Mouse (Mus musculus): ENCODE results near the gene Ttc9.

Gene Ttc9

DNA sequence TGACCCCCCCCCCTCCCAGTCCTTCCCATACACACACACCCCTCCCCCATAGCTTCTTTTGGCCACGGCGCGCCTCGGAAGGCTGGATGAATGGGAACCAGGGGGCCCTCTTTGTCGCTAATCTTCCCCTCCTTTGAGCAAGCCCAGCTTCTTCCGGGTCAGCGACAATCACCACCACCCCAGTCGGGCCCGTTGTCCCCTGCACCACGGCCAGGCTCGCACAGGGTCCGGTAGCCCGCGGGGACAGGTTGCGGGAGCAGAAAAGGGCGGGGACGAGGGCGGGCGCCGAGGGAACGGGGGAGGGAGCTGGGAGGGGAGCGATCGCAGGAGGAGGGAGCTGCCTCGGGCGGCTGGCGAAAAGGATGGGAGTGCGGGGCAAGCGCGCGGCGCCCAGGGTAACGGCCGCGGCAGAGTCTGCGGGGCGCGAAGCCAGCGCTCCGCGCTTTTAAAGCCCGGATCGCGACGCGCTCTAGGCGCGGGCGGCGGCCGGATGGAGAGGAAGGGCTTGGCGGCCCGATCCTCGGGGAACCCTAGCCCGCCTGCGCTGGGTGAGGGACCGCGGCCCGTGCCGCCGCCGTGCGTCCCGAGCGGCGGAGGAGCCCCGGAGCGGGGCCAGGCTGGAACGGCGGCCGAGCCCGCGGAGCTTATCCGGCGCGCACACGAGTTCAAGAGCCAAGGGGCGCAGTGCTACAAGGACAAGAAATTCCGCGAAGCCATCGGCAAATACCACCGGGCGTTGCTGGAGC lies at the start of gene Ttc9:
Gene Ttc9 (plus strand): TSS at position 335 of the 746 bp plus-strand sequence.
- DNase-seq (ENCODE audit: low spot score in 2 of 2) = peak; percentile 35 to 67

DNA sequence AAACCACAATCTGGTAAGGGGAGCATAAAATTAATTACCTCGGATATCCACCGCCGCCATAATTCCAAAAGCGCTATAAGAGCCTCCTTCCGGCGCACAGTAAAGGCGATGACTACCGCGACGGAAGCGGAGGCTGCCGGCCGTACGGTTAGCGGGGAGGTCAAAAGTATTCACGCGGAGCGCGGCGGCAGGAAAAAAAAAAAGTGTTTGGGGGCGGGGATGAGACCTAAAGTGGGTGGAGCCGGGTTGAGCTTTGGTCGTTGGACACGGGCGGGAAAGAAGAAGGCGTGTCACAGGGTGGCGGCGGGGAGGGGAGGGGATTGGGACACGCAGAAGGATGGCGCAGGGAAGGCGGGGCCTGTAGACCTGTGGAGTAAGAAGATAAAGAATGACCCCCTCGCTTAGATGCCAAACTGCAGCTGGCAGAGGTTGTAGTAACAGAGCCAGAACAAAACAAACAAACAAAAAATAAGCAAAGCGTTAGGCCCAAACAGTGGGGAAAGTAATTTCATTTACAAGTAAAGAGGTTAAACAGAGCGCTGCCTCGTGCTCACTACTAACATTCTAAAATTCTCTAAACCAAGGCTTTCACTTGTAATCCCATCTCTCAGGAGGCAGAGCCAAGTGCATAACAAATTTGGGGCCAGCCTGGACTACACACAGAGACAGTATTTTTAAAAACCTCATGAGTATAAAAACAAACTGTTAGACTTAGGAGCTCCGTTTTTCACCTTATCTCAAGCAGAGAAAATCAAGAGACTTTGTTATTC lies 36.0 kb upstream of the Ttc9 start, which contains the start of gene Med6:
Gene Med6 (minus strand): TSS at position 107 of the 770 bp plus-strand sequence.
- DNase-seq (ENCODE audit: low spot score in 2 of 2) = peak; percentile 87 to 89

DNA sequence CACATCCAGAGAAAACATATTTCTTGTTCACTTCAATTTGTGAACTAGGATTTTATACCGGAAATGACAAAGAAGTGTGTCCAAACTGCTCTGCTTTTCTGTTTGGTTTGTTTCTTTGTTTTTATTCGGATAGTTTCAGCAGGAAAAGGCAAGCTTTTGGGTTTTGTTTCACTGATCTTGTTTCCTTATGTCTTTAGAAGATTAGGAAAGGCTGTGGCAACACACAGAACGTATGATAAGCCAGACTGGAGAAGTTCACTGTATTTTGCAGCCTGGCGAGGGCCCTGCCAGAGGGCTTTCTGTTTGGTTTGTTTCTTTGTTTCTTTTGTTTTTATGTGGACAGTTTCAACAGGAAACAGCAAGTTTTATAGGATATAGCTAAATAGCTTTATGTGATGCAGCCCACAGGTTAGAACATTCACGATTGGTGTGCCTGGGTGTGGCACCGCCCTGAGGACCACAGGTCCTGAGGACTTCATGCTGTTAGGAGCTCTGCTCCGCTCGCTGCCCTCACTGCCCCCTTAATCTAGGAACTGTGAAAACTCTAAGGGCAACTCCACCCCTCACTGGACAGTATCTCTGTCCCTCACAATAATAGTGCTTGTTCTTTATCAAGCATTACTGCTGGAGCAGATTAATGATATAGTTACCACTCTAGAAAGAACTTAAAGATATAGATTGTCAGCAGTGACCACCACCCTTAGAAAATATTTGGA lies 34.3 kb upstream of the Ttc9 start:
- DNase-seq (ENCODE audit: low spot score in 2 of 2) = no peak

DNA sequence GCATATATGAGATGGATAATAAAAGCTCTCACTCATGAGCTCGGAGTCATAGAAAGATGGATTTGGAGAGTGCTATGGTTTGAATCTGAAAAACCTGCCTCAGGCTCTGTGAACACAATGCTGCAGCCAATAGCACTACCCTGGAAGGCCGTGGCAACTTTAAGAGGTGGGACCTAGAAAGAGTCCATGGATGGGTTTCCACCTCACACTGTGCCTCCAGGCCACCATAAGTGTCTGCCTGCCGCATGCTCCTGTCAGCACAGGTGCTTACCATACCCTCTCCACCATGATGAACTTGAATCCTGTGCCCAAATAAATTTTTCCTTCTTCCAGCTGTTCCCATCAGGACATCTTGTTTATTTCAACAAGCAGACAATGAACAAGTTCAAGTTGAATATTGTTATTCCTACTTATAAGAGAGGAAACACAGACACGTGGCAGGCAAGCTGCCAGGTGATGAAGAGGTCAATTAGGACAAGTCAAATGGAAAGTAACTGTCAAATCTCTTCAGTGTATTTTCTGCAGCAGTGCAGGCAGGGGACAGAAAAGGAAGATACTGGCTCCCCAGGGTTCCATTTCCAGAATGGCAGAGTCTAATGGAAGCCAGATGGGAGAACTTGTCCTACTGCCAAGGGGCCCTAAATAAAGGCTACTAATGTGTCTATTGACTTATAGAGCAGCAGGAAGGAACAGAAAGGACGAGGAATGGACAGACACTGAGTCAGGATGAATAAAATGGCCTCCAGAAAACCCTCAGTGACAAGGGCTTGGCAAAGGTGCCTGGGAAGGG lies 25.9 kb upstream of the Ttc9 start:
- no peak for DNase-seq (ENCODE audit: low spot score in 2 of 2)

DNA sequence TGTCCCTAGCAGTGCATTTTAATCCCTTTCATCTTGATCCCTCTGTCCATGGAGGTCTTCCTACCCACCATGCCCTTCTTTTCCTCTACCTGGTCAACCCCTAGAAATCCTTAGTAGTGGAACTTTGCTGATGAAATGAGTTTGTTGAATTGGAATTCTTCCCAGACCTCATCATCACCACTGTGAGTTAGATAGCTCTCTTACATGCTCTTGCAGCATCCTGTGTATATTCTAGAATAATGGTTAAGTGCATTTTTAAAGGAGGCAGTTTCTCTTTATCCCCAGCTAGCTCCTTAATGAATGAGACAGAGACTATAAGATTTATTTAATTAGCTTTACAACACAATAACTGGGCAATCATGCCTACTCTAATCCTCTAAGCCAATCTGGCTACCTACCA lies 21.6 kb upstream of the Ttc9 start:
- DNase-seq (ENCODE audit: low spot score in 2 of 2) = no peak

DNA sequence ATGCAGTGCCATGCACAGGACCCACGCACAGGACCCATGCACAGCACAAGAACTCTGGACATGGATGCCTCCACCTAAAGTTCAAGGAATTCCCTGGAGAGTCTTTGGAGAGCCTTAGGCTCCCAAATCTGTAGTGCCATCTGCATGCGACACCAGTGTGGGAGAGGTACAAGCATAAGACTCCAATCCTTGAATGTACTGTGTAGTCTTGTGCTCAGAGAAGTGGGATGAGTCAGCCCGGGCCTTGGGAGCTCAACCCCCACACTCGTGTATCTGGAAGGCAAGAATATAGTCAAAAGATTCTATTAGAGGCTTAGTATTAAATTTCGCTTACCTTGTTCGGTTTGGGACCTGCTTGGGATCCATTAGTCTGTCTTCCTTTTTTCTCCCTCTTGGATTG lies 15.2 kb upstream of the Ttc9 start:
- DNase-seq (ENCODE audit: low spot score in 2 of 2) = no peak

DNA sequence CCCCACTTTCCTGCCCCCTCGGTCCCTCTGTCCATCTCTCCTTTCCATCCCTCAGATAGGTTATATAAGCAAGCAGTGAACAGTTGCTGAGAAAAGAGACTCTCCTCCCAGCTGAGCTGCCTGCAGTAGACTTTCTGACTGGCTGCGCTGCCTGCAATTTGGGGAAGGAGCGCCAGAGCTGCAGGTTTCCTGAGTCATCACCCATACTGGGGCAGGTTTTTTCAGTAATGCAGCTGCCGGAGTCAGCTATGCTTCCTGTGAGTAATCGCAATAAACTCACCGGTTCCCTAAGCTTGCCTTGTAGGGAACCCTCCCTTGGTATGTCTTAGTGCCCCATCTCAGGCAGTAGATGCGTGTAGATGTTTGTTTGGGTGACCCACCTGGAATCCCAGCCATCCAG lies 14.1 kb upstream of the Ttc9 start:
- DNase-seq (ENCODE audit: low spot score in 2 of 2) = peak; percentile 9 to 22

DNA sequence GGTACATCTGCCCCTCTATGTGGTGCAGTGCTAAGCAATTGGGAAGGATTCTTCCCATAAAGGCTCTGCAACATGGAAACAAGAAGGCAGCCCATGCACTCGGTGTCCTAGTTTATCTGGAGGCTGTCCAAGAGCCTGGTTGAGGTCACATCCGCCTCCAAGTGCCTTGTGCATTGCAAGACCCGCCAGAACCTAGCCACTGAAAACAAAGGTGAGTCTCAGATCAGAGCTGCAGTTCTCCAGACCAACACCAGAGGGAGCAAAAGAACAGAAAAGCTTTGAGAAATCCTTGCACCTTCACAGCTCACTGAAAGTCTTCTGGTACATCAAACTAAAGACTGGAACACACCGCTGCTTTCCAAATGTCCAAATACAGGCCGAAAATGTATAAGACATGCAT lies 11.7 kb upstream of the Ttc9 start:
- peak; percentile 37 to 74 for DNase-seq (ENCODE audit: low spot score in 2 of 2)

DNA sequence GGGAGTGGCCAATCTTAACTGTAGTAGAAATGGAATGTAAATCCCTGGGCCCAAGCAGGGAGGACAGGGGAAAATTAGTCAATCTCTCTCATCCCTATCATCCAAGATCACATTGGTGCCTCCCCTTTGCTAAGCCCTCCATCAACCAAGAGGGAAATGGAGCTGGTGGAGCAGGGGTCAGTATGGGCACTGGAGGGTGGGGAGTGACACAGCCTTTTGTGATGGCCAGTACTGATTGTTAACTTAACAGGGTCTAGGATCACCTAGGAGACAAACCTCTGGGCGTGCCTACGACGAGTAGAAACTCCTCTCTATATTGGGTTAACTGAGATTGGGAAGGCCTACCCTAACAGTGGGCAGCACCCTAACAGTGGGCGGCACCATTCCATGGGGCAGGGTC lies 7.7 kb upstream of the Ttc9 start:
- no peak for DNase-seq (ENCODE audit: low spot score in 2 of 2)

DNA sequence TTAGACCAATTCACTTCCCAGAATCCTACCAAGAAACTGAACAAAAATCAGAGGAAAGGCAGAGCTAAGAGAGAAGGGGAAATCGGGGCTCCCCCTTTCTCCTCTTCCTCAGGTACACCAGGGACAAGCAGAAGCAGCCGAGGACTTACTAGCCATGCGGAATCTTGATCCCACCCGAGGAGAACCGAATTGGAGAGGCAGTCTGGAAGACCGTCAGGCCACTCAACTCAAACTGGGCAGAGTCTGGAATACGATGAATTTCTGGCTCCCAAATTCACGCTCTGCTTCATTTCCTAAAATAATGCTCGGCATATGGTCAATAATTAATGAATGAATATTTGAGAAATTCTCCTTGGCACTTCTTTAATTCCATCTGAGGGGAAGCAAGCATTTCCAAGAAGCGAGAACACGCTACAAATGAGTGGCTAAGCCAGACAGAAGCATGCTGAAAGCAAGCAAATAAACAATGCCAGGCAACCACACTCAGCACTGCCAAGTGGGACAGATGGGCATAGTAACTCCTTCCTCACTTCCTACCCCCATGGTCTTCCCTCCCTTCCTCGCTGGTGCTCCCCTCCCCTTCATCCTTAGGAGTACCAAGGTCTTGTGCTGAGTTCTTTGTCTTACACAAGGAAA lies 4.7 kb upstream of the Ttc9 start:
- DNase-seq (ENCODE audit: low spot score in 2 of 2) = no peak

DNA sequence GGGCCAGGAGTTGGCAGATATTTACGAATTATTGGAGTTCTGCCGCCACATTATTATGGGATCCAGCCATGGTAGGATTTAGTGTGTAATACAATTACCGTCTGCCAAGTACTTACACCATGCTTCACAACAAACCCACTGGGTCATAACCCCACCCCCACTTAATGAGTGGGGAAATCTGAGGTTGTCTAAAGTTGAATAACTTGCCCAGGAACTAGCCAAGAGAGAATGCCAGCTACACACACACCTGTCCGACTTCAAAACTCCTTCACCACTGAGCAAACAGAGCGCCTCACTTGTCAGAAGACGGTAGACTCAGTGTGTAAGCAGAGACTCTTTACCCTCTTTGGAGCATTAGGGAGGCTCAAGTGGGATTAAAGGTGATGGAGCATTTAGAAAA lies 3.6 kb upstream of the Ttc9 start:
- no peak for DNase-seq (ENCODE audit: low spot score in 2 of 2)

DNA sequence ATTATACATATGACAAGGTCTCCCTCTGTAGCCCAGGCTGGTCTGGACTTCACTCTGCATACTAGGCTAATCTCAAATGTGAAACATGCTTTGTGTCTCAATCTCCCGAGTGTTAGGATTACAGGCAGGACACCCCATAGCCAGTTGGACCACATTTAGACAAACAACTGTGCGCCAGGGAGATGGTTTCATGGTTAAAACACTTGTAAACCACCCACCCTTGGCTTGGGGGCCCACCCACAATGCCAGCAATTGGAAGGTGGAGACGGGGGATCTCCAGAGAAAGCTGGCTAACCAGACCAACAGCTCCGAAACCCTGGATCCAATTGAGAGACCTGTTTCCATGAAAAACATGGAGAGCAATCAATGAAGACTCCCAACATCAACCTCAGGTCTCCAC lies 3.0 kb upstream of the Ttc9 start:
- DNase-seq (ENCODE audit: low spot score in 2 of 2) = no peak

DNA sequence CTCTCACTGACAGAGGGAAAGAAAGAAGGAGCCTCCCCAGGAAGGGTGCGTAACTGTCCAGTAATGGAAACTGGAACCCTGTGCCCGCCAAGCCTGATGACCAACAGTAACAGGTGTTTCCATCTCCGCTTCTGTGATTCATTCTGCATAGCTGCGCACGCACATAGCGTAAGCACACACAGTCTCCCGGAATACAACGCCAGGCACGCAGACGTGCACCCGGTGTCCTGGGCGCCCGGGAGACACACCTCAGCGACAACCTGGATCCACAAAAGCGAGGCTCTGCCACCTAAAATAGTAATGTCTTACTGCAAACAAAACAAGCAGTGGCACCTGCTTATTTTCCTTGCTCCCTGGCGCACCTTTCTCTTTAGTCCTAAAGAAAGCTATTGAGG lies 532 bp upstream of the Ttc9 start:
- peak; percentile 61 to 63 for DNase-seq (ENCODE audit: low spot score in 2 of 2)

DNA sequence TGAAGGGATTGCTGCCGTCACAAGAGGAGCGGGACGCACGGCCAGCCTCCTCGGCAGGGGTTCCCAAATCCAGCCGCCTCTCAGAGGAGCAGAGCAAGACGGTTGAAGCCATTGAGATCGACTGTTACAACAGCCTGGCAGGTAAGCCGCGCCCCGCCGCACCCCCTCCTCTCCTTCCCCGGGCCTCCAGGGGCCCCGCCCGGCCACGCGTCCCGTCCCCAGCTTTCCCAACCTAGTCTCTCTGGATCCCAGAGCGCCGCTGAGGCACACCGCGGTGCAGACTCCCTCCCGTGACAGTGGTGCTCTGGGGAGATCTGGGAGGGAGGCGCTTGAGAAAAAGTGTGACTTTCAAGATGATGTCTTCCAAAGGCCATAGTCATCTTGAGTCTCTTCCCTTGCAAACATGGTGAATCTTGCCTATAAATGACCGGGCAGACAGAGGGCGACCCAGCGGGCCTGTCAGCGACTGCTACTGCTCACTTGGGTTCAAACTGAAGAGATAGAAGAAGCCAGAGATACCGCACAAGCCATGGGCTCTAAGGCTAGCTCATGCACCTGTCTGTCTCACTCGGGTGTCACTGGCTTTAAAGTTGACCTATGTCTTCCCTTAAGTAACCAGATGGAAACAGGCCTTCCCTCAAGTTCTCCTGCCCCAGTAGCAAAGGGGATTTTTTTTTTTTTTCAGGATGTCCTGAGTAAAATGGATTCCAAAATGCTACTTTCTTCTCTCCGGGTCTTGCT lies 782 bp downstream of the Ttc9 start:
- peak in 1 of 2 experiments; percentile 49 for DNase-seq (ENCODE audit: low spot score in 2 of 2)

DNA sequence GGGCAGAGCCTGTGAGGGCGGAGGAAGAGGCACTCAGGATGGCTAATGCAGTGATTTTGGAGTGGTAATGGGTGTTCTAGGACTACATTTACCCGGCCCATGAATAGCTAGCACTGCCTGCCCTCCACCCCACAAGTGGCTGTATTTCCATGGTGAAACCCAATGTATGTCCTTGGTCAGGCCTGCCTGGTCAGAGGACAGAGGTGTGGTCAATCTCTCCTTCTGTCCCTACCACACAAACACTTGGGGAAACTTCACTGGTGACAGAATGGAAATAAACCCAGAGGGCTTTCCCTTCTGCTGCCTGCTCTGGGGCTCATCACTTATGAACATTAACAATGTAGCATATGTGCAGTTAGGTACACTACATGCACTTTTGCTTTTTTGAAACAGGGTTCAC lies 2.2 kb downstream of the Ttc9 start:
- DNase-seq (ENCODE audit: low spot score in 2 of 2) = no peak

DNA sequence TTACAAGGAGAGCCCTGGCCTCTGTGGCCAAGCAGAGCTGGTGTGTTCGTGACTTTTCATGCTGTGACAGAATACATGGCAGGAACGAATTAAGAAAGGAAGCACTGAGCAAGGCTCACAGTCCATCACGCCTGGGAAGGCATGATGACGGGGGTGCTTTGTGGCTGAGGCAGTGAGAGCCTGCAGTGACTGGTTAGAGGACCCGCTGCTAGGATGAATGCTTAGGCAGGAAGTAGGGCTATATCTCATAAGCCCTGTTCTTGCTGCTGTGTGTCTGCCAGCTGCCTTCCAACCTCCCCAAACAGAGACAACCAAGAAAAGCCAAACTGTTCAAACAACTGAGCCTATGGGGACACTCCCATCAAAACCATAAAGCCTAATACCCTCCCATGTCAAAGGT lies 9.6 kb downstream of the Ttc9 start:
- DNase-seq (ENCODE audit: low spot score in 2 of 2) = no peak

DNA sequence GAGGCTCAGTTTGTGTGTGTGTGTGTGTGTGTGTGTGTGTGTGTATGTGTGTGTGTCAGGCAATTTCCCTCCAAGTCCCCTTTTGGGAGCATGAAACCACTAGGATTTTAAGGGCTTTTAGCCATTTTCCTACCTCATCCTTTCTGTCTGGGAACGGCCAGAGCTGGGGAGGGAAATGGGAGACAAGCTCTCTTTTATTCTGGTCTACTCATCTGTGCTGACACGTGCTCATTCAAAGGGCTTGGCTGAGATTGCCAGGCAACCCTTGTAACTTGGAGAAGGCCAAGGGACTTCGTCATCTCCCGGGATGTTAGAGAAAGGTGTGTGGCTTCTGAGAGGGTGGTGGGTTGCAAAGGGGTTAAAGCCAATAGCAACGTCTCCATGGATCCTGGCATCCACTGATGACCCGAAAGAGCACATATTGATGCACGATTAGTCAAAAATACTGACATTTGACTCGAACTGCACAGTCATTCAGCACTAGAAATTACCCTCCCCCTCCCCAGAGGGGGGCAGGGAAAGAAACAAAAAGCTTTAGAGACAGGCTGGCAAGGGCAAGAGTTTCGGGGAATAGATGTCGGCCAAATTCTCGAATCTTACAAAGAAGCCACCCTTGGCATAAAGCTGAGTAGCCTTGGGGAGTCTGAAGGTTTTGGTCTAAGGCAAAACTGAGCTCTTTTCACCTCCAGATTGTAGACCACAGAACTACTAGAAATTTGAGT lies 11.5 kb downstream of the Ttc9 start:
- DNase-seq (ENCODE audit: low spot score in 2 of 2) = no peak

DNA sequence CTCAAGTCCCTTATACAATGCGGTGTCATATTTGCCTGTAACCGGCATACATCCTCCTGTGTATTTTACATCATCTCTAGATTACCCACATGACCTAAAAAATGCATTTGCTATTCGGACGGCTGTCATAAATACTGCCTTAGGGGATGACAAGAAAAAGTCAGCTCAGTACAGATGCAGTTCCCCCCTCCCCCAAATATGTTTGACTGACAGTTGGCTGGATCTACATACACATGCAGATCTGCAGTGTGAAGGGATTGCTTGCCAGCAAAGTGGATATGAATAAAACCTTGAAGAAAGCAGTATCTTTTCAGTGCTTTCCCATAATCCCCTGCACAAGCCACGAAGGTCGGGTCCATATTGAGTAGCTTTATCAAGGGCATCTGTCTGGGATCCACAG lies 15.8 kb downstream of the Ttc9 start:
- DNase-seq (ENCODE audit: low spot score in 2 of 2) = no peak

DNA sequence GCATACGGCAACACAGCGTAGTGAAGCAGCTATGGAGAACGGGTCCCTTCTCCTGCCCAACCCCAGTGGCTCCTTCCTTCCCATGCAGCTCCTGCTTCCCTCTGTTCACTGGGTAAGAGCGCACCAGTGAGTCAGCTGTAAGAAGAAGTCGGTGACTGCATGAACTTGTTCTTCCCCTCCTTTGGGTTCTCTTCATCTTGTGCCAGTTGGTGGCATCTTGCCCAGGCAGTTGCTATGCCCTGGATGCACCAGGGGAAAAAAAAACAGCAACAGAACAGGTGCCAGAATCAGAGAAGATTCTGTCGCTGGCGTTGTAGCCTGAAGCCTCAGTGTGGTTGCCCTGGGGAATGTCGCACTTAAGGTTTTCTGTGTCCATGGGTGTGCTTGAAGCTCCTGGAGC lies 22.3 kb downstream of the Ttc9 start:
- DNase-seq (ENCODE audit: low spot score in 2 of 2) = peak in 1 of 2 experiments; percentile 35

DNA sequence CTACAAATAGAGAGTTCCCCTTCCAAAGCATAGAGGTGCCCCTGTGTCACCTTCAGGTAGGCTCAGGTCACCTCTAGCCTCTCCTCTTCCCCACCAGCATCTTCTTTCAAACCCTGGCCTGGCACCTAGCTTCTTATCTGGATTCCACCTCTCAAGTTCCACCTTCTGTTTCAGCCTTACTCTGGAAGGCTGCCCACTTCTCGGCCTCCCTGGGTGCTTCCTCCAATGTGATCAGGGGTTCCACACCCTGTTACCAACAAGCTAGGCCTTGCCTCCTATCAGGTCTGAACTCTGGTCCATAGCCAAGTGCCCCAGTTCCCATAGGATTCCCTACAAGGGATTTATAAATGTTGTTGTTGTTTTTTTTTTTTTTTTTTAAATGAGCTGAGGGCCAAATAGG lies 26.3 kb downstream of the Ttc9 start:
- DNase-seq (ENCODE audit: low spot score in 2 of 2) = peak in 1 of 2 experiments; percentile 27
